Mouse (Mus musculus): ENCODE results near the gene Odam. TPM values are rescaled to one million over a fixed set of nuclear protein-coding genes. Genes with fewer than 3 reads are reported as not detected.

Gene Odam
- polyA plus RNA-seq, 1 experiment from 2014 or later: not detected

GRCm38 (mm10) chr5:87940752-87941151, 55.9 kb downstream of the Odam start:
- no peaks in the 10 kb centered on the region for H3K9me3 ChIP-seq (ENCODE audit: control insufficient read depth, low read length)
- ATAC-seq (ENCODE audit: low FRiP score, low TSS enrichment): no peak
- no peak overlapping the region for H3K9ac ChIP-seq (ENCODE audit: low read length)
- no peaks in the 10 kb centered on the region for H3K27me3 ChIP-seq (ENCODE audit: control insufficient read depth, insufficient read depth, low read length)
- no peaks in the 10 kb centered on the region for H3K36me3 ChIP-seq (ENCODE audit: control insufficient read depth, insufficient read depth, low read length)
- DNase-seq (ENCODE audit: low spot score): no peak
- no peak overlapping the region for H3K4me2 ChIP-seq (replicated peaks; ENCODE audit: low read depth)
- H3K4me1 ChIP-seq (replicated peaks; ENCODE audit: control insufficient read depth, insufficient read depth): no peaks in the 10 kb centered on the region
- H3K27ac ChIP-seq (replicated peaks): no peak overlapping the region
- no peak overlapping the region for H3K4me3 ChIP-seq (ENCODE audit: low read depth, low read length)
- TF ChIP-seq CTCF (IDR thresholded peaks at IDR 0.05; ENCODE audit: low read depth) (peak; percentile 48), EP300 (optimal IDR thresholded peaks at IDR 0.05) (no peak)
- WGBS: 28% methylated on average over 3 of the region's 3 CpGs

- Histone ChIP-seq H3K36me3 (ENCODE audit: control insufficient read depth, insufficient read depth, low read length) (no peaks in the 10 kb centered on the region), H3K4me3 (ENCODE audit: low read depth, low read length) (no peak overlapping the region), H3K27ac (replicated peaks) (no peak overlapping the region), H3K9ac (ENCODE audit: low read length) (no peak overlapping the region), H3K9me3 (ENCODE audit: control insufficient read depth, low read length) (no peaks in the 10 kb centered on the region), H3K27me3 (ENCODE audit: control insufficient read depth, insufficient read depth, low read length) (no peaks in the 10 kb centered on the region), H3K4me2 (replicated peaks; ENCODE audit: low read depth) (no peak overlapping the region), H3K4me1 (replicated peaks; ENCODE audit: control insufficient read depth, insufficient read depth) (no peaks in the 10 kb centered on the region)
- DNase-seq (ENCODE audit: low spot score) (no peak), ATAC-seq (ENCODE audit: low FRiP score, low TSS enrichment) (no peak)
- TF ChIP-seq EP300 (optimal IDR thresholded peaks at IDR 0.05) (no peak), CTCF (IDR thresholded peaks at IDR 0.05; ENCODE audit: low read depth) (no peak)
These were observed 57.7 kb downstream of the Odam start for GRCm38 (mm10) chr5:87942515-87942914.

Other genes with a start within 250 kb of the Odam start
- gene Csn1s1, start 218.8 kb upstream of the Odam start, polyA plus RNA-seq (2015; fragmentation: Nextera tagmentation; extraction: Ambion mirVana): 0.56 and 1.4 TPM in 2 replicates
- gene Csn2, start 185.4 kb upstream of the Odam start, polyA plus RNA-seq (2015; fragmentation: Nextera tagmentation; extraction: Ambion mirVana): 3.3 and 8.9 TPM in 2 replicates
- 2.2 and 4.1 TPM in 2 replicates for gene Csn1s2a, start 110.5 kb upstream of the Odam start, polyA plus RNA-seq (2015; fragmentation: Nextera tagmentation; extraction: Ambion mirVana)
- gene Csn1s2b, start 76.9 kb upstream of the Odam start, polyA plus RNA-seq (2015; fragmentation: Nextera tagmentation; extraction: Ambion mirVana): 0.17 and 0.23 TPM in 2 replicates
- not detected in 2 replicates for gene Prr27, start 59.3 kb upstream of the Odam start, polyA plus RNA-seq (2015; fragmentation: Nextera tagmentation; extraction: Ambion mirVana)
- 1.1 and 2.4 TPM in 2 replicates for gene Csn3, start 40.5 kb downstream of the Odam start, polyA plus RNA-seq (2015; fragmentation: Nextera tagmentation; extraction: Ambion mirVana)
- gene 2310003L06Rik, start 84.4 kb downstream of the Odam start, polyA plus RNA-seq (2015; fragmentation: Nextera tagmentation; extraction: Ambion mirVana): not detected in 2 replicates
- gene Gm28434, start 84.5 kb downstream of the Odam start, polyA plus RNA-seq (2015; fragmentation: Nextera tagmentation; extraction: Ambion mirVana): not detected in 2 replicates
- gene Cabs1, start 94.4 kb downstream of the Odam start, polyA plus RNA-seq (2015; fragmentation: Nextera tagmentation; extraction: Ambion mirVana): not detected in 2 replicates
- not detected in 2 replicates for gene Smr3a, start 117.5 kb downstream of the Odam start, polyA plus RNA-seq (2015; fragmentation: Nextera tagmentation; extraction: Ambion mirVana)
- not detected in 2 replicates for gene Smr2, start 201.5 kb downstream of the Odam start, polyA plus RNA-seq (2015; fragmentation: Nextera tagmentation; extraction: Ambion mirVana)
- not detected in 2 replicates for gene Gm11116, start 226.5 kb downstream of the Odam start, polyA plus RNA-seq (2015; fragmentation: Nextera tagmentation; extraction: Ambion mirVana)

All from stomach, postnatal 0 days (tissue).